Mouse (Mus musculus) olfactory bulb, adult 2 months (tissue): ENCODE measurements around the gene Peak1.

Experiments used
- CTCF ChIP-seq: fragments of 200-500 bp; IDR thresholded peaks from 2 replicates; pipeline ENCODE4 v1.5.1; 2012; ENCODE audit warnings: low read depth, mild to moderate bottlenecking, low read length, moderate library complexity; ENCODE audit not compliant: insufficient read depth
- POLR2A ChIP-seq: fragments of 200-500 bp; IDR thresholded peaks from 2 replicates; pipeline ENCODE4 v1.6.1; 2012; ENCODE audit warnings: mild to moderate bottlenecking, low read depth, low read length, moderate library complexity; ENCODE audit not compliant: insufficient read depth

- TF ChIP-seq CTCF (no peak), POLR2A (no peak)
Observed at GRCm38 (mm10) chr9:56207516-56207915, 210.4 kb downstream of the Peak1 start.
